Mouse (Mus musculus) lung, embryonic 16.5 days (tissue): Measurements from ENCODE around the gene Gpr152. TPM values are rescaled to one million over a fixed set of nuclear protein-coding genes. Genes with fewer than 3 reads are reported as not detected.
"Not testable (repeated sequence)": the region's sequence is repeated elsewhere in the genome, so short reads cannot be mapped to it uniquely, and the experiment has no call there.

Experiments
- ATAC-seq: fragments of 200-750 bp; cut with Nextera tagmentation; 2 replicates; pipeline ENCODE4 v1.8.0; 2017; ENCODE audit warnings: low read depth, mild to moderate bottlenecking, moderate library complexity
- H3K27ac ChIP-seq: fragments of 300-500 bp; sonication (generic); 2 replicates; pipeline ENCODE4 v1.5.1; 2014; ENCODE audit warnings: mild to moderate bottlenecking, control low read depth, low read length
- H3K27me3 ChIP-seq: fragments of 300-500 bp; sonication (generic); 2 replicates; pipeline ENCODE4 v1.6.1; 2014; ENCODE audit warnings: low read depth, low read length, mixed read lengths; ENCODE audit not compliant: control insufficient read depth, insufficient read depth
- H3K36me3 ChIP-seq: fragments of 300-500 bp; sonication (generic); 2 replicates; pipeline ENCODE4 v1.6.1; 2014; ENCODE audit warnings: low read length; ENCODE audit not compliant: control insufficient read depth, insufficient read depth
- H3K4me1 ChIP-seq: fragments of 300-500 bp; sonication (generic); replicated peaks from 2 replicates; pipeline ENCODE4 v1.6.1; 2014; ENCODE audit warnings: low read length, mixed read lengths; ENCODE audit not compliant: control insufficient read depth, insufficient read depth
- H3K4me2 ChIP-seq: fragments of 300-500 bp; sonication (generic); 2 replicates; pipeline ENCODE4 v1.6.1; 2014; ENCODE audit warnings: low read depth, low read length, control low read depth
- H3K4me3 ChIP-seq: fragments of 300-500 bp; sonication (generic); 2 replicates; pipeline ENCODE4 v1.5.1; 2014; ENCODE audit warnings: mild to moderate bottlenecking, low read length, control low read depth
- H3K9ac ChIP-seq: fragments of 300-500 bp; sonication (generic); 2 replicates; pipeline ENCODE4 v1.6.1; 2014; ENCODE audit warnings: low read length, control low read depth
- H3K9me3 ChIP-seq: fragments of 300-500 bp; sonication (generic); 2 replicates; pipeline ENCODE4 v1.6.1; 2016; ENCODE audit warnings: low read length; ENCODE audit not compliant: control insufficient read depth
- WGBS: fragments of 180-500 bp; shearing (Covaris S2); extraction: QIAGEN DNeasy Blood & Tissue Kit; methylation state at CpG from one replicate; pipeline ENCODE4 v1.1.7; 2014; 5-methylcytosine and 5-hydroxymethylcytosine counted together
- polyA plus RNA-seq: library from polyadenylated mRNA; unstranded; fragments of >200 nt; fragmentation: Nextera tagmentation; extraction: Ambion mirVana; gene quantifications from 2 replicates; pipeline ENCODE4 v1.2.1, GENCODE M21; 2015

The Gpr152 gene
- polyA plus RNA-seq, 1 experiment from 2014 or later, result not detected

- not testable (repeated sequence) for H3K9me3 ChIP-seq, H3K4me2 ChIP-seq, H3K27ac ChIP-seq, H3K4me1 ChIP-seq, H3K4me3 ChIP-seq, H3K27me3 ChIP-seq, H3K36me3 ChIP-seq, ATAC-seq, H3K9ac ChIP-seq
- WGBS, result 70% methylated on average over 6 of the region's 6 CpGs
Measured at GRCm38 (mm10) chr19:4135229-4135962, 4.2 kb upstream of the Gpr152 start.

DNA sequence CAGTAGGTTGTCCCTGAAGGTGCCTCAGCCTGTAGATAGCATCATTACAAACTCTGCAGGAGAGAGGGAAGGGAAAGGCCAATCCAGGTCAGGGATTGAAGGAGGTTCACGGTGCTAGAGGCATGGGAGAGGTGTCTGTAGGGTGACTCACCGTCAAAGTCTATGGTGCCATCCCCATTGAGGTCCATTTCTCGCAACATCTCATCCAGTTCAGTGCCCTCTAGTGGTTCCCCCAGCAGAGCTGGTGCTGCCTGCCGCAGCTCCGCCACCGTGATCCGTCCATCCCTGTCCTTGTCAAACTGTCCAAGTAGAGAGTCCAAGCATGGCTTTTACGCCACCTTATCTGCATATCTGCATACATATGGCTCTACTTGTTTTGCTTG, 3.6 kb upstream of the Gpr152 start:
- H3K9ac ChIP-seq, H3K4me1 ChIP-seq, H3K4me2 ChIP-seq, H3K27me3 ChIP-seq, ATAC-seq, H3K4me3 ChIP-seq, H3K27ac ChIP-seq, H3K9me3 ChIP-seq, H3K36me3 ChIP-seq: not testable (repeated sequence)
- WGBS, result 16% methylated on average over 8 of the region's 8 CpGs

- no peak for ATAC-seq
- H3K4me1 ChIP-seq, result 0 out of 2 replicates have a peak, but pooled peaks cover 4% of the 10 kb centered on the region
- H3K4me2 ChIP-seq, result no peak overlapping the region
- no peak overlapping the region for H3K9ac ChIP-seq
- H3K27me3 ChIP-seq, result no peaks in the 10 kb centered on the region
- no peak overlapping the region for H3K27ac ChIP-seq
- no peak overlapping the region for H3K4me3 ChIP-seq
- H3K36me3 ChIP-seq, result 0 out of 2 replicates have a peak, but pooled peaks cover 6% of the 10 kb centered on the region
- H3K9me3 ChIP-seq, result no peaks in the 10 kb centered on the region
- WGBS, result 61% methylated on average over 5 of the region's 5 CpGs
Measured at GRCm38 (mm10) chr19:4136463-4136862, 3.1 kb upstream of the Gpr152 start.

DNA sequence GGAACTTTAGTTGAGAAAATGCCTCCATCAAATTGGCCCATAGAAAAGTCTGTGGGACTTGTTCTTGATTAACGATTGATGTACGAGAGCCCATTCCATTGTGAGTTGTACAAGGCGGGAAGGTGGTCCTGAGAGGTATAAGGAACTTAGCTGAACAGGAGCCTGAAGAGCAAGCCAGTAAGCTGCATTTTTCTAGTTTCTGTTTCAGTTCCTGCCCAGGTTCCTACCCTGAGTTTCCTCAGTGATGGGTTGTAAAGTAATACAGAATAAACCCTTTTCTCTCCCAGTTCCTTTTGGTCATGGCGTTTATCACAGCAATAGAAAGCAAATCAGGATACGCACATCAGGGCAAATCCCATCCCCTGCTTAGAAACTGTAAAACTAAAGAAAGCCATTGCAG, 1.7 kb upstream of the Gpr152 start:
- 0 out of 2 replicates have a peak, but pooled peaks cover 3% of the 10 kb centered on the region for H3K36me3 ChIP-seq
- no peak for ATAC-seq
- no peaks in the 10 kb centered on the region for H3K9me3 ChIP-seq
- H3K4me2 ChIP-seq, result no peak overlapping the region
- H3K4me1 ChIP-seq, result 0 out of 2 replicates have a peak, but pooled peaks cover 4% of the 10 kb centered on the region
- H3K9ac ChIP-seq, result no peak overlapping the region
- H3K4me3 ChIP-seq, result no peak overlapping the region
- 80% methylated on average over 5 of the region's 5 CpGs for WGBS
- no peaks in the 10 kb centered on the region for H3K27me3 ChIP-seq
- no peak overlapping the region for H3K27ac ChIP-seq

- no peak overlapping the region for H3K4me3 ChIP-seq
- WGBS, result 79% methylated on average over 6 of the region's 6 CpGs
- no peak overlapping the region for H3K4me2 ChIP-seq
- no peak overlapping the region for H3K9ac ChIP-seq
- H3K9me3 ChIP-seq, result no peaks in the 10 kb centered on the region
- no peaks in the 10 kb centered on the region for H3K36me3 ChIP-seq
- no peaks in the 10 kb centered on the region for H3K27me3 ChIP-seq
- no peak for ATAC-seq
- H3K27ac ChIP-seq, result no peak overlapping the region
- 0 out of 2 replicates have a peak, but pooled peaks cover 4% of the 10 kb centered on the region for H3K4me1 ChIP-seq
Measured at GRCm38 (mm10) chr19:4140147-4140546, 560 bp downstream of the Gpr152 start.

- Histone ChIP-seq H3K9me3 (no peaks in the 10 kb centered on the region), H3K27ac (no peak overlapping the region), H3K4me1 (peaks cover 4% of the 10 kb centered on the region; the same call in 1 of the 2 replicates), H3K27me3 (no peaks in the 10 kb centered on the region), H3K4me3 (no peak overlapping the region), H3K4me2 (no peak overlapping the region), H3K36me3 (no peaks in the 10 kb centered on the region), H3K9ac (no peak overlapping the region)
- no peak for ATAC-seq
- 83% methylated on average over 18 of the region's 18 CpGs for WGBS
Measured at GRCm38 (mm10) chr19:4142416-4143173, 3.0 kb downstream of the Gpr152 start.

DNA sequence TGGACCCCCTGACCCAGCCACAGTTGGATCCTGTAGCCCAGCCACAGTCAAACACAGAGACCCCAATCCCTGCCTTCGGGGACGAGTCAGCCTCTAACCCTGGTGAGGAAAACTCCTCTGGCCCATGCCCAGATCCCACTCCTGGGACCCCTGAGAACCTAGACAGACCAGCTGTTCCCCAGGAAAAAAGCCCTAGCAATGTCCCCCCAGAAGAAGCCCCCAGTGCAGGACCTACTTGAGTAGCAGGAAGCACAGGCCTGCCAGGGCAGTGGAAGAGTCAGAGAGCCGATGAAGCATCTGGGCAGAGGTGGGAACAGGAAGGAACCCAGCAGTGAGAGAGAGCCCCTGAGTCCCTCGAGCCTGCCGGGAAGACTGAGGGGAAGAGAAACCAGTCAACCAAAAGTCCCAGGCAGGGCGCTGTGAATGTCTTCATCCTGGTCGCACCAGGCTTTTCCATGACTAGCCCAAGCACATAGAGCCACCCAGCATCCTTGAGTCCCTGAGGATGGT, 4.2 kb downstream of the Gpr152 start, which contains the start of gene Cabp4:
TSS of gene Cabp4 (minus strand) at position 275 of the 510 bp plus-strand sequence.
- Histone ChIP-seq H3K4me2 (no peak within 1 kb of the TSS), H3K27ac (no peak within 1 kb of the TSS), H3K4me3 (no peak within 1 kb of the TSS), H3K4me1 (peaks cover 8% of the 10 kb centered on the region), H3K9me3 (no peaks in the 10 kb centered on the region), H3K9ac (no peak within 1 kb of the TSS), H3K27me3 (no peaks in the 10 kb centered on the region), H3K36me3 (no peaks in the 10 kb centered on the region)
- no peak for ATAC-seq
- WGBS, result 77% methylated on average over 7 of the region's 7 CpGs

GRCm38 (mm10) chr19:4144550-4145498, 5.2 kb downstream of the Gpr152 start:
- WGBS, result 72% methylated on average over 16 of the region's 16 CpGs
- Histone ChIP-seq H3K36me3 (peaks cover under 1% of the 10 kb centered on the region; the same call in 1 of the 2 replicates), H3K9ac (no peak overlapping the region), H3K27me3 (no peaks in the 10 kb centered on the region), H3K4me3 (no peak overlapping the region), H3K4me1 (peaks cover 14% of the 10 kb centered on the region), H3K4me2 (no peak overlapping the region), H3K27ac (no peak overlapping the region), H3K9me3 (no peaks in the 10 kb centered on the region)
- ATAC-seq, result no peak
